Mouse (Mus musculus) mouse embryonic stem cell (cell line): ENCODE measurements around the gene Acsl6.

Source experiments
- in situ Hi-C, 2 experiments: fragments of 300-500 bp; cut with MboI; formaldehyde crosslinking; loops; 1 replicate in 1 of 2; 3 replicates in 1 of 2; pipeline ENCODE4 v1.14.3; 2019 to 2020; ENCODE audit warnings: low sequenced_read_pairs in 2 of 2, low pct_unique_long_range_greater_than_20kb in 1 of 2, mixed read lengths in 1 of 2; ENCODE audit not compliant: unreplicated experiment in 1 of 2

The Acsl6 gene

DNA sequence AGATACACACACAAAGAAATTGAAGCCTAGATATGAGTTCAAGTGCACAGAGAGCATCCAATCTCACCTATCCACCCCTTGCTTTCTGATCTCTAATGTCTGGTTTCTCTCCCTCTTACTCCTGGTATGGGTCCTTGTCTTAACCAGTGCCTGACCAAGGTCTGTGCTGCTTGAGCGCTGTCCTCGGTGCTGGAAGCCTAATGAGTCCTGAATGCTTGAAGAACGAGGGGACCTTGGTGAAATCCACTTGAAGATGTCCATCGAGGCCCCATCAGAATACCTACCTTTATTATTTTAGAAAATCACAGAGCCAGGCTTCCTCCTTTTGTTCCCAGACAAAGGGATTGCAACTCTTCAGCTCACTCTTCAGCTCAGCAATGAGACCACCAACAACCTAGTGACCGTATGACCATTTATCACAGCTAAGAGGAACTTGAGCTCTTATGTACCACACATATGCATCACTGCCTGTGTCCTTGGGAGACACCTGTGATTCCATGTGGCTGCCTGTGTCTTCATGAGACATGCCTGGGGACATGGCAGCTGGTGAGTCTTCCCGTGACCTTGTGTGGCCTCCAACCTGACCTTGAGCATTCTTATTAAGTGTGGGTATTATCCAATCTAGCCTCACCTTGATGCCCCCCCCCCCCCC, 396 bp upstream of the Acsl6 start:
- in situ Hi-C loops: no loop called here

- in situ Hi-C loops: no loop called here
Measured at GRCm38 (mm10) chr11:54304471-54304873, 874 bp downstream of the Acsl6 start.

DNA sequence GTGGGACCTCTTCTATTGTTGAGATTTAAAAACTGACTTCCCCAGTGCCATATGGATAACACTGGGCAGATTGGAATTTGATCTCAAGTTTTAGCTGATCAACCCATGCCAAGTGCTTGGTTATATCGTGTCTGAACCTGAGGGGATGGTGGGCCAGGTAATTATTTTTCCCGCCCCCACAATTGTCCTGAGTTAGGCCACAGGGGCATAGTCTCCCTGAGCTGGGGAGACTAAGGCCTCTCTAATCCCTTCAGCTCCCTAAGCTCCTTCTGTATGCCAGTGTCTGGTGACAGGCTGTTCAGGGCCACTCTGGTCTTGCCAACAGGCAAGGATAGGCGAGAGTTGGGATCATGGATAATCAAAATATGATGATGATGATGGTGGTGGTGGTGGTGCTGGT, 1.7 kb downstream of the Acsl6 start:
- in situ Hi-C loops: no loop called here

DNA sequence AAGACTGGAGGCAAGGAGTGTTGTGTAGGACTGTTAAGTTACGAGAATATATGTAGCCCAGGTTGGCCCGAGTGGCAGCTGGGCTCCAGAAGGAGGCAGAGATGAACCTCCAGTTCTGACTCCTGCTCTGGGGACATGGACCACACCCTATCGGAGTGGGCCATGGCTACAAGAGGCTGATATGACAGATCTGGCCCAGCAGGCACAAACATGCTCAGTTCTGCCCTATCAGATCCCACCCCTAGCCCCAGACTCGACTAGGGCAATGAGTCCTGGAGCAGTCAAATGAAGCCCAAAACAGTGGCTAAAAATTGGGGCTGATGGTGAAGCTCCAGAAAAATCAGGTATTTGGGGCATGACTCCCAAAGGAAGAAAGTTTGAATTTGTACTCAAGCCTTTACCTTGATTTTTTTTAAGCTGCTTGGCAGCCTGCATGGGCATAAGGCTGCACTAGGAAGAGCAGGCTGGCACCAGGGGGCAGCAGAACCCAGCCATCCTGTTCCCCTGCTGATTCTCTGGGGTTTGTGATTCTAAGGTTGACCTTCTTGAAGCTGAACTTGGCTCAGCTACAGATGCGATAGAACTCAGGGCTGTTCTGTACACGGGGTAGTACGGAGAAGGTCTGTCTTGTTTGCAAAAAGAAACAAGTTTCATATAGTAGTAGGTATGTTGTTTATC, 3.7 kb downstream of the Acsl6 start:
- in situ Hi-C loops: no loop called here

DNA sequence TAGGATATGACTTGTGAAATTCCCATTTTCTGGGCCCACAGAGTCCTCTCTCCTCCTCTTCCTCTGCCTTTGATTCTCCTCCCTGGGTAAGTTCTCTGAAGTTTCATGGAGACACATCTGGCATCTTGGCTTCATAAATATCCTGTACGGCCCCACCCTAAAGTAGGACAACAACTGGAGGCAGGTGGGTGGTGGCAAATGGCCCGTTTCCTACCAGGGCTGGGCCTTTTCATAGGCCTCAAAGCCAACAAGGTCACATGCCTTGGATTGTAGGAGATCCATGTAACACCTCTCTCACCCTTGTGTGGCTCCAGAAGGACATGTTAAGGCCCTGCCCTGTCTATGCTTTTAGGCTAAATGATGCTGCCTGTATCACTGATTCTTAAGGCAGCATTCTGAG, 7.0 kb downstream of the Acsl6 start:
- in situ Hi-C loops: no loop called here

DNA sequence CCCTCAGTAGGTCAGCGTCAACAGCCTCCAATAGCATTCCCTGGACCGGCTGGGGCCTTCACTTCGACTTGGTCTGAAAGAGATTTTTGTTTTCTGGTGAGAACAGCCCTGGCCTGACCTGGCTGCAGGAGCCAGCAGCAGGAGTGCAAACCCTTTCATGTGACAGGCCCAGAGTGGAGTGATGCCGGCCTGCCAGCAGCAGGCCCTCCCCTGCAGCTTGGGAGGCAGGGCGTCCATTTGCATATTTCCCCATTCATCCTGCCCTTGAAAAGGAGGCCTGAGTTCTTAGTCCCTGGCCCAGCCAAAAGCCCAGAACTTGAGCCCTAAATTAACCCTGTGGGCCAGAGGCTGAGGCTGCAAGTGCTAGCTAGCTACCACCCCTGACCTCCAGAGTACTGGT, 8.4 kb downstream of the Acsl6 start:
- in situ Hi-C loops: no loop called here

- in situ Hi-C loops: no loop called here
Measured at GRCm38 (mm10) chr11:54312603-54313002, 9.0 kb downstream of the Acsl6 start.

DNA sequence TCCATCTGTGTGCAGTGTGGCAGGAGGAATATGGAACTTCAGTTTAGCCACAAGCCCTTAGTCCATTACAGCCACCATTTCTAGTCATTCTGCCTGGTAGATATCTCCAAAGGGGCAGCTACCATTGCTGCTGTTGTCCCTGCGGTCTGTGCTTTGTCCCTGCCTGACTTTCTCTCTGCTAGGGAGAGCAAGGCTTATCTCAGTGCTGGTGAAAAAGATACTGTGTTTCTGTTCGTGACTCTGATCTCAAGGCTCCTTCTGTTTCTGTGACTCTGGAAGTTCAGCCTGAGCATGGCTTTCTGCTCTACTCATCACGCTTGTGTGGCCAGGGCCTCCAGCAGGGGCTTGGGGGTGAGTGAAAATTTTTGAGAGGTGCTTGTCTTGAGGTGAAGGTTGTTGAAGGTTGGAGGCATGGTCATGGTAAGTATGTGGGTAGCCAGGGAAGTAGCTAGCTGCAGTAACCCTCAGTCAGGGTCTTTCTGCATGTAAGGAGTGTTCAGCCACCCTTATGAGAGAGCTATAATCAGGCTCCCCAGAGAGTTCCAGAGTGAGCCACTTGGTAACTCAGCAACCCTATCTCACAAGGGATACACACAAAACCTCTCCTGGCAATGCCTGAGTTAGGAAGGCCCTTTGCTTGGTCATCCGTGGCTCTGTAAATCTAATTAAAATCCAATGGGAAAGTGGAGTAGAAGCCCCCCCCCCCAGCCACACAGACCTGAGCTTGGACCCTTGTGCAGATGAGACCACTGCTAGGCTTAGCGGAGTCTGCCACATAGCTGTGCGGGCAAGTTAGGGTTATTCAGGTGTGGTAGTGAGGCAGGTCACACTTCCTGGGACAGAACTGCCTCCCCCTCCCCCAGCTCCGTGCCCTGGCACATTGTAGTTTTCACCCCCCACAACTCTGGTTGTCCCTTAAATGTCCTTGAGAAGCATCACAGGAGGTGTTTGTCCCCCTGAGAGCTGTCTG, 10.1 kb downstream of the Acsl6 start:
- in situ Hi-C loops: no loop called here

GRCm38 (mm10) chr11:54314740-54315139, 11.1 kb downstream of the Acsl6 start:
- in situ Hi-C loops: no loop called here

GRCm38 (mm10) chr11:54315336-54315735, 11.7 kb downstream of the Acsl6 start:
- in situ Hi-C loops: no loop called here

GRCm38 (mm10) chr11:54317361-54317760, 13.8 kb downstream of the Acsl6 start:
- in situ Hi-C loops: no loop called here

DNA sequence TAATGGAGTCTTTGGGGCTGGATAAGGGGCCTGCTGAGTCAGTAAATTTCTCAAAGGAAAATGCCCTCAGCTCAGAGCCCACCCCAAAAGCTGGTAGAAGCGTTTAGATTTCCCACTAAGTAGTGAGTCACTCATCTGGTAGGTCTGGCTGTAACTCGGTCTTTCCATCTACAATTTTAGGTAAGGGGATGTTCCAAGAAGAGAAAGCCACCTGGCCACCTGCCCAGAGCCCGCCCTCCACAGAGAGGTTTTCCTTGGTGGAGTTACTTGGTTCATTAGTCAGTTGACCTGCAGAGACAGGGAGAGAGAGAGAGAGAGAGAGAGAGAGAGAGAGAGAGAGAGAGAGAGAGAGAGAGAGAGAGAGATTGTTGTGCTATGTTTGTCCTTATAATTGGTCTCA, 14.2 kb downstream of the Acsl6 start:
- in situ Hi-C loops: no loop called here

GRCm38 (mm10) chr11:54321802-54322532, 18.4 kb downstream of the Acsl6 start:
- in situ Hi-C loops: no loop called here

DNA sequence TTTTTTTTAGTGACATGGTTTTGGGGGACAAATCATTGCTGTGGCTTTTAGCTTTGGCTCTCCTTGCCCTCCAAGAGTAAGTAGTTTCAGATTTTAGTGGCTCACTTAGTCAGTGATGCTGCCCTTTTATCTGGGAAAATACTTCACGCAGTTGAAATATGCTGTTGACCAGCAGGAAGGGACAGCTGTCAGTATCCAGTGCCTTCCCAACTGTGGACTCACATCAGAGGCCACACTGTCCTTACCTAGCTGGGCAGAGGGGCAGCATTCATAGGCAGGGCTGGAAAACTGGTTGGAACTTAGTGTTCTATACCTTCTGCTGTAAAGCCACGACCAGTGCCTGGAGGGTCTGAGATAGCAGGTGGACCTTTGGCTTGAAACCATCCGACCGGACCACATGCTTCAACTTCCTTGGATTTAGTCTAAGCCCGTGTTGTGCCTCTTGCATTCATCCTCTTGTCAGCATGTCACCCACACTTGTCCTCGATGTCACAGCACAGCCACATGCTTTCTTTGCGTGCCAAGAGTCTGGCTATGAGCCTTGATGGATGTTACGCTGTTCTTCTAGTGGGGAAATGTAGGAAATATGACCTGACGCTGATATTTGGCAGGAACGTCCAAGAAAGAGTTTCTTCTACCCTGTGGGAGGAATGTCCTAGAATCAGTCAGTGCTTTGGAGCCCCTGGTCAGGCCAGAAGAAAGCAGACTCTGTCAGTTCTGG, 28.0 kb downstream of the Acsl6 start:
- in situ Hi-C loops: no loop called here

- in situ Hi-C loops: no loop called here
Measured at GRCm38 (mm10) chr11:54336165-54336707, 32.6 kb downstream of the Acsl6 start.

GRCm38 (mm10) chr11:54343703-54344102, 40.1 kb downstream of the Acsl6 start:
- in situ Hi-C loops: no loop called here

DNA sequence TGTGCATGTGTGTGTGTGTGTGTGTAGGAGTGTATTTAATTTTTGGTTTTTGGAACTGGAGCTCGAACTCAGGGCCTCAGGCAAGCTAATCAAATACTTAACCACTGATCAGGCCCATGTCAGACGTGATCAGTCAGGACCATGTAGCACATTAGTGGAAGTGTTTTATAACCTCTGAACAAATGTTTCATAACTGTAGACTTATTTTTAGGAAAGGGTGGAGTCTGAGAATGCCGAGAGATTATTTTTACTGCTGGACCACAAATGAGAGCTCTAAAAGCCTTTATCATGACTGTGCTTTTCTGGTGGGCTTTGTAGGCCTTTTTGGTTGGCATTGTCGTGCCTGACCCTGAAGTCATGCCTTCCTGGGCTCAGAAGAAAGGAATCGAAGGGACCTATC, 48.1 kb downstream of the Acsl6 start:
- in situ Hi-C loops: no loop called here

GRCm38 (mm10) chr11:54353121-54353576, 49.6 kb downstream of the Acsl6 start:
- in situ Hi-C loops: no loop called here
